Mouse (Mus musculus) brain, embryonic 14.5 days (tissue): ENCODE data around the gene Eif2a.

Source experiments
- CTCF ChIP-seq: fragments of 200-500 bp; IDR thresholded peaks from 2 replicates; pipeline ENCODE4 v1.5.1; 2012; ENCODE audit warnings: inconsistent platforms, mild to moderate bottlenecking, moderate library complexity, borderline replicate concordance; ENCODE audit not compliant: insufficient read depth, insufficient read length; ENCODE audit errors: extremely low read depth
- POLR2A ChIP-seq: fragments of 200-500 bp; IDR thresholded peaks from 2 replicates; pipeline ENCODE4 v1.6.1; 2012; ENCODE audit warnings: mild to moderate bottlenecking, inconsistent platforms, borderline replicate concordance; ENCODE audit not compliant: poor library complexity, insufficient read depth, insufficient read length, severe bottlenecking; ENCODE audit errors: extremely low read depth

- TF ChIP-seq CTCF (no peak), POLR2A (no peak)
These were observed 57.3 kb downstream of the Eif2a start for GRCm38 (mm10) chr3:58582788-58583426.
